Mouse (Mus musculus): ENCODE data around the gene Cd209a. TPM values are rescaled to one million over a fixed set of nuclear protein-coding genes. Genes with fewer than 3 reads are reported as not detected.
"Not testable (repeated sequence)": the region's sequence is repeated elsewhere in the genome, so short reads cannot be mapped to it uniquely, and the experiment has no call there.

Gene Cd209a
- 0.17 TPM in 1 of 2 replicates, not detected in the other for polyA plus RNA-seq (2014; fragmentation: Nextera tagmentation; extraction: Ambion mirVana)

DNA sequence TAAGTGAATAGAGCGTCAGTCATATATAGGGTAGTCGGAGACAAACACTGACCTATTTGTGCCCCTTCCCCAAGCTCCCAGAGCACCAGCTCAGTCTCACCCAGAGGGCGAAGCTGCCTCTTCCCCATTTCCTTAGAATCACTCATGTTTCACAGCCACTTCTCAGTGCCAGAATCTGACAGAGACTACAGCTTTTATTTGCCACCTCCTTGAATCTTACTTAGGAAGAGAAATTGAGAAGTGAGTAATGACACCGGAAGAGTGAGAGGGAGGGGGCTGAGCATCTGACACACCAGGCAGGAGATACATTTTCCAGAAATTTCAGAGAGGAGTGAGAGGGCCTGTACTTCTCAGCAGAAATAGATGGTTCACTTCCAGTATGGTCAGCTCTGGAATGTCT, at the start of gene Cd209a:
Gene Cd209a, minus strand, starts transcription at position 224 of the 400 bp plus-strand sequence.
- no peaks in the 10 kb centered on the region for H3K27me3 ChIP-seq (ENCODE audit: control insufficient read depth, insufficient read depth, low read length)
- H3K36me3 ChIP-seq (replicated peaks; ENCODE audit: control insufficient read depth, insufficient read depth): no peaks in the 10 kb centered on the region
- no peak within 1 kb of the TSS for H3K9ac ChIP-seq
- DNase-seq (ENCODE audit: low spot score): no peak
- H3K4me2 ChIP-seq (replicated peaks): no peak within 1 kb of the TSS
- WGBS: 88% methylated on average over 4 of the region's 4 CpGs
- H3K4me3 ChIP-seq (replicated peaks; ENCODE audit: low read length): no peak within 1 kb of the TSS
- H3K4me1 ChIP-seq (replicated peaks; ENCODE audit: control insufficient read depth, insufficient read depth, low read length): no peaks in the 10 kb centered on the region
- no peak for ATAC-seq (ENCODE audit: low FRiP score)
- peaks cover 14% of the 10 kb centered on the region; the same call in 1 of the 2 replicates for H3K9me3 ChIP-seq (ENCODE audit: control insufficient read depth, low read length)
- no peak within 1 kb of the TSS for H3K27ac ChIP-seq

DNA sequence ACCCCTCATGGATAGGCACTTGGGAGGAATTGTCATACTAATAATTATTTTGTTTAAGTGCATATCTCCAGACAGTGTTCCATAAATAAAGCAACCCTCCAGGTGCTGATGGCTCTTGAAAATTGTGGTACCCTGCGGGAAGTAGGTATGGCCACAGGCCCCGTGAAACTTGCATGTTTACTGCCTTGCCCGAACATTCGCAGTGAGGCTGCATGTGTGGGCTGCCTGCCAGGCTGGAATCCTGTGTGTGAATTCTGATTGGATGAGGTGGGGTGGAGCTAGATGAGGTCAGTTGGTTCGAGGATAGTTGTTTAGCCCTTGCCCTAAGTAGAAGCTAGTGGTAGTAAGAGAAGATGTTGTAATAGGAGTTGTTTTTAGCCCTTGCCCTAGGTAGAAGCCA, 19.9 kb upstream of the Cd209a start:
- not testable (repeated sequence) for H3K4me3 ChIP-seq (replicated peaks; ENCODE audit: low read length); H3K36me3 ChIP-seq (replicated peaks; ENCODE audit: control insufficient read depth, insufficient read depth); H3K4me1 ChIP-seq (replicated peaks; ENCODE audit: control insufficient read depth, insufficient read depth, low read length); H3K27ac ChIP-seq; DNase-seq (ENCODE audit: low spot score); H3K9ac ChIP-seq; H3K27me3 ChIP-seq (ENCODE audit: control insufficient read depth, insufficient read depth, low read length); ATAC-seq (ENCODE audit: low FRiP score); H3K4me2 ChIP-seq (replicated peaks); H3K9me3 ChIP-seq (ENCODE audit: control insufficient read depth, low read length)
- WGBS: 87% methylated on average over 5 of the region's 5 CpGs

DNA sequence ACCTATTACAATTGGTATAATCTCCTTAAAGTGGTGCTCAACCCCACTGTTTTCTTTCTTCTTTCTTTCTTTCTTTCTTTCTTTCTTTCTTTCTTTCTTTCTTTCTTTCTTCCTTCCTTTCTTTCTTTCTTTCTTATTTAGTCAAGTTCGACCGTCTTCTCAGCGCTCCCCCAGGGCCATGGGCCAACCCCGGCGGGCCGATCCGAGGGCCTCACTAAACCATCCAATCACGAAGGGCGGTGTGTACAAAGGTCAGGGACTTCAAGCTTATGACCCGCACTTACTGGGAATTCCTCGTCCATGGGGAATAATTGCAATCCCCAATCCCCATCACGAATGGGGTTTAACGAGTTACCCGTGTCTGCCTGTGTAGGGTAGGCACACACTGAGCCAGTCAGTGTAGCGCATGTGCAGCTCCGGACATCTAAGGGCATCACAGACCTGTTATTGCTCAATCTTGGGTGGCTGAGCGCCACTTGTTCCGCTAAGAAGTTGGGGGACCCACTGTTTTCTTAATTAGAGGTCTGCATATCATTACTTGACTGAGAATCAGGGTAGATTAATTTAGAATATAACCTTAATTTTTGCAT, 5.6 kb upstream of the Cd209a start:
- WGBS: 68% methylated on average over 18 of the region's 18 CpGs

DNA sequence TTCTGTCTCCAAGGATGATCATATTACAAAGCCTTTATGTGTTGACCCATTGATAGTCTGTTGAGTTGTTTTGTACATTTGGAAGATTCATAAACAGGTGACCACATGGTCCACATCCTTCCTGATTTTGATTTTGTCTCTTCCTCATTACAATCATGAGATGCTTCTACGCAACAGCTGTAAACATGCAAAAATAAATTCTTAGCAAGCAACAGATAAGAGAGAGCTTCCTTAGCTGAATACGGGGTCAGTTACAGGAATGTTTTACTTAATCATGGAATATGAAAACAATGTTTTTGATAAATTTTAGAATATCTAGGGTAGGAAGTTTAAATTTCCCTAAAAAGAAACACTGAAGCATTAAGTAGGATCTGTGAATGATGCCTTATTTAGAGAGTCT, 11.8 kb downstream of the Cd209a start:
- no peak overlapping the region for H3K27ac ChIP-seq
- ATAC-seq (ENCODE audit: low FRiP score): no peak
- WGBS: 90% methylated on average over 2 of the region's 2 CpGs
- no peaks in the 10 kb centered on the region for H3K36me3 ChIP-seq (replicated peaks; ENCODE audit: control insufficient read depth, insufficient read depth)
- no peaks in the 10 kb centered on the region for H3K4me1 ChIP-seq (replicated peaks; ENCODE audit: control insufficient read depth, insufficient read depth, low read length)
- no peak overlapping the region for H3K4me2 ChIP-seq (replicated peaks)
- no peaks in the 10 kb centered on the region for H3K27me3 ChIP-seq (ENCODE audit: control insufficient read depth, insufficient read depth, low read length)
- DNase-seq (ENCODE audit: low spot score): no peak
- no peak overlapping the region for H3K4me3 ChIP-seq (replicated peaks; ENCODE audit: low read length)
- H3K9ac ChIP-seq: no peak overlapping the region
- no peaks in the 10 kb centered on the region for H3K9me3 ChIP-seq (ENCODE audit: control insufficient read depth, low read length)

More for the DNA sequence above, 5.6 kb upstream of the Cd209a start:
- Histone ChIP-seq H3K36me3 (replicated peaks; ENCODE audit: control insufficient read depth, insufficient read depth) (no peaks in the 10 kb centered on the region), H3K4me2 (replicated peaks) (no peak overlapping the region), H3K4me1 (replicated peaks; ENCODE audit: control insufficient read depth, insufficient read depth, low read length) (no peaks in the 10 kb centered on the region), H3K4me3 (replicated peaks; ENCODE audit: low read length) (no peak overlapping the region), H3K9me3 (ENCODE audit: control insufficient read depth, low read length) (peaks cover 23% of the 10 kb centered on the region; the same call in 1 of the 2 replicates), H3K9ac (no peak overlapping the region), H3K27ac (no peak overlapping the region), H3K27me3 (ENCODE audit: control insufficient read depth, insufficient read depth, low read length) (no peaks in the 10 kb centered on the region)
- peak; percentile 100 for DNase-seq (ENCODE audit: low spot score)
- peak; percentile 98 for ATAC-seq (ENCODE audit: low FRiP score)

DNA sequence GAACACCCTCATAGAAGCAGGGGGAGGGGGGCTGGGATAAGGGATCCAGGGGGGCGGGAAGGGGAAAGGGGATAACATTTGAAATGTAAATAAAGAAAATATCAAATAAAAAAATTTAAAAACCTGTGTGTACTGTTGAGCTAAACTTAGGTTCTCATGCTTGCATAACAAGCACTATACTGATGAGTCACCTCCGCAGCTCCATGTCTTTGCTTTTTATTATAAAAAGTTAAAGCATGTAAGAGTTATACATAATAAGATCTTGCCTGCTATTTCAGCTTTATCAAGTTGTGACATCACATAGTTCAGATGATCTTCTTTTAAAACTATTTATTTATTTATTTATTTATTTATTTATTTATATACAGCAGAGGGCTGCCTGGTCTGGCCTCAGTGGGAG, 13.2 kb downstream of the Cd209a start:
- Histone ChIP-seq H3K36me3 (replicated peaks; ENCODE audit: control insufficient read depth, insufficient read depth) (no peaks in the 10 kb centered on the region), H3K9ac (no peak overlapping the region), H3K4me1 (replicated peaks; ENCODE audit: control insufficient read depth, insufficient read depth, low read length) (no peaks in the 10 kb centered on the region), H3K27ac (no peak overlapping the region), H3K4me3 (replicated peaks; ENCODE audit: low read length) (no peak overlapping the region), H3K27me3 (ENCODE audit: control insufficient read depth, insufficient read depth, low read length) (no peaks in the 10 kb centered on the region), H3K9me3 (ENCODE audit: control insufficient read depth, low read length) (no peaks in the 10 kb centered on the region), H3K4me2 (replicated peaks) (no peak overlapping the region)
- DNase-seq (ENCODE audit: low spot score) (no peak), ATAC-seq (ENCODE audit: low FRiP score) (no peak)
- WGBS: 94% methylated on average over 2 of the region's 2 CpGs

DNA sequence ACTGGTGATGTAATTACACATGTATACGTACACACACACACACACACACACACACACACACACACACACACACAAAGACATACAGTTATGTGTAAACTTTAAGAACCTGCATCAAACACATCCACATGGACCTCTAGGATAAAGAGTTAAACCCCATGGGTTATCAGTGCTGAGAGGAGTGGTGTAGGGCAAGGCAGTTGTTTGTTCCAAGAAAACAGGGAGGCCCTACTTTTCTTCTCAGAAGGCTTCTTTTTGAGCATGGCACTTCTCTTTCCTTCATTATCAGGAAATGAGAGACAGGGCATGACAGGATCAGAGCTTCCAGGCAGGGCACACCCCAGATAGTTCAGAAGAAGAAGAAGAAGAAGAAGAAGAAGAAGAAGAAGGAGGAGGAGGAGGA, 14.7 kb downstream of the Cd209a start:
- no peak overlapping the region for H3K4me2 ChIP-seq (replicated peaks)
- H3K4me1 ChIP-seq (replicated peaks; ENCODE audit: control insufficient read depth, insufficient read depth, low read length): no peaks in the 10 kb centered on the region
- ATAC-seq (ENCODE audit: low FRiP score): no peak
- H3K36me3 ChIP-seq (replicated peaks; ENCODE audit: control insufficient read depth, insufficient read depth): no peaks in the 10 kb centered on the region
- no peak for DNase-seq (ENCODE audit: low spot score)
- H3K9ac ChIP-seq: no peak overlapping the region
- WGBS: 57% methylated on average over 1 of the region's 1 CpGs
- no peak overlapping the region for H3K27ac ChIP-seq
- no peaks in the 10 kb centered on the region for H3K27me3 ChIP-seq (ENCODE audit: control insufficient read depth, insufficient read depth, low read length)
- no peak overlapping the region for H3K4me3 ChIP-seq (replicated peaks; ENCODE audit: low read length)
- H3K9me3 ChIP-seq (ENCODE audit: control insufficient read depth, low read length): no peaks in the 10 kb centered on the region

DNA sequence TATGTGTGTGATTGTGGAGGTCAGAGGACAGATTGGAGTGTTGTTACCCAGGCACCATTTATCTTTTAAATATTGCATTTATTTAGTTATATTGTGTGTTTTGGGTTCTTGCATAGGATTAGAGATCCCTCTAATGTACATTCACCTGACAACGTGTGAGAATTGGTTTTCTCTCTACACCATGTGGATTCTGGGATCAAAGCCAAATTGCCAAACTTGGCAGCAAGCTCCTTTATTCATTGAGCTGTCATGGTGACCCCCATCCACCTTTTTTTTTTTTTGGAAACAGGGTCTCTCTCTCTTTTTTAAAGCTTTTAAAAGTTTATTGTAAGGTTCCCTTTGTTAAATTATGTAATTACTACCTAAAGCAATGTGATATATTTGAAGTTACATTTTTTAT, 27.7 kb downstream of the Cd209a start:
- Histone ChIP-seq H3K4me3 (replicated peaks; ENCODE audit: low read length) (no peak overlapping the region), H3K27me3 (ENCODE audit: control insufficient read depth, insufficient read depth, low read length) (no peaks in the 10 kb centered on the region), H3K27ac (no peak overlapping the region), H3K4me2 (replicated peaks) (no peak overlapping the region), H3K9me3 (ENCODE audit: control insufficient read depth, low read length) (no peaks in the 10 kb centered on the region), H3K36me3 (replicated peaks; ENCODE audit: control insufficient read depth, insufficient read depth) (no peaks in the 10 kb centered on the region), H3K9ac (no peak overlapping the region), H3K4me1 (replicated peaks; ENCODE audit: control insufficient read depth, insufficient read depth, low read length) (no peaks in the 10 kb centered on the region)
- DNase-seq (ENCODE audit: low spot score) (peak; percentile 56), ATAC-seq (ENCODE audit: low FRiP score) (no peak)
- WGBS: 28% methylated on average over 1 of the region's 1 CpGs

DNA sequence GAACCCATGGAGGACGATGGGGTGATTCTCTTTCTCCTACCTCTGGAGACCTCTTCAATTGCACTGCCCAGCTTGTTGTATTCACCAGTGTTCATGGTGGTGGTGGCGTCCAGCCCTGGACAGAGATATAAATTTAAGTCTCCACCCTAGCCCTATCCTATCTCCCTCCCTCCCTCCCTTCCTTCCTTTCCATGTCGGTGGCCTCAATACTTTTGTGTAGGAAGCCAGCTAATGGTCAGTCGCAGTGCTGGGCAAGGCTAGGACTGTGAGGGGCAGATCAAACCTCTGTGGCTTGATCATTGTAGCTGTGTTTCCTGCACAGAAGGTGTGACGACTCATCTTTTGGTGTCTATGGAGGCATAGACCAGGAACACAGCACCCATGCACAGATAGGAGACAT, 28.2 kb downstream of the Cd209a start, which contains the start of gene Clec4g:
Gene Clec4g, minus strand, starts transcription at position 101 of the 400 bp plus-strand sequence.
- Histone ChIP-seq H3K36me3 (replicated peaks; ENCODE audit: control insufficient read depth, insufficient read depth) (no peaks in the 10 kb centered on the region), H3K9me3 (ENCODE audit: control insufficient read depth, low read length) (no peaks in the 10 kb centered on the region), H3K4me3 (replicated peaks; ENCODE audit: low read length) (no peak within 1 kb of the TSS), H3K27me3 (ENCODE audit: control insufficient read depth, insufficient read depth, low read length) (no peaks in the 10 kb centered on the region), H3K4me2 (replicated peaks) (no peak within 1 kb of the TSS), H3K9ac (no peak within 1 kb of the TSS), H3K4me1 (replicated peaks; ENCODE audit: control insufficient read depth, insufficient read depth, low read length) (no peaks in the 10 kb centered on the region), H3K27ac (no peak within 1 kb of the TSS)
- DNase-seq (ENCODE audit: low spot score): no peak
- no peak for ATAC-seq (ENCODE audit: low FRiP score)
- 75% methylated on average over 5 of the region's 5 CpGs for WGBS

DNA sequence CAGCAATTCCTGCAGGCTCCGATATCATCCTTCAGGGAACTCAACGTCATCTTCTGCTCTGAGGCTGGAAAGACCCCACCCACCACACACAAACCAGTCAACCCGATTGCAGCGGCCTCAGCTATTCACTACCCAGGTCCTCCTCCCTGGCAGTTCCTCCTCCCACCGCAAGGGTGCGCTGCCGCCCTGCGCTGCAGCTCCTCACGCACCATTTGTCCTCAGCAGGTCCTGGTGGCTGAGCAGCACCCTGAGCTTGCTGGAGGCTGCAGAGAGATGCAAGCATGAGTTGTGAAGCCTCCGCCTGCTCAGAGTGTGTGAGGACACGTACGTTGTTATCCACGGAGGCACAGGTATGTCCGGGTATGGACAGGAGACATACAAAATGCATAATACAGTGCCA, 30.2 kb downstream of the Cd209a start:
- Histone ChIP-seq H3K27ac (no peak overlapping the region), H3K9ac (no peak overlapping the region), H3K9me3 (ENCODE audit: control insufficient read depth, low read length) (no peaks in the 10 kb centered on the region), H3K4me1 (replicated peaks; ENCODE audit: control insufficient read depth, insufficient read depth, low read length) (no peaks in the 10 kb centered on the region), H3K4me3 (replicated peaks; ENCODE audit: low read length) (no peak overlapping the region), H3K27me3 (ENCODE audit: control insufficient read depth, insufficient read depth, low read length) (no peaks in the 10 kb centered on the region), H3K36me3 (replicated peaks; ENCODE audit: control insufficient read depth, insufficient read depth) (no peaks in the 10 kb centered on the region), H3K4me2 (replicated peaks) (no peak overlapping the region)
- DNase-seq (ENCODE audit: low spot score) (peak; percentile 38), ATAC-seq (ENCODE audit: low FRiP score) (peak; percentile 31; the same call in 1 of the 2 replicates)
- 16% methylated on average over 14 of the region's 14 CpGs for WGBS
